Mouse (Mus musculus) C2C12 (cell line): ENCODE results near the gene Tmcc2.

Experiments
- CTCF ChIP-seq: IDR thresholded peaks from one replicate; pipeline ENCODE4 v1.5.1; 2011; ENCODE audit not compliant: control insufficient read depth, insufficient read depth, insufficient read length
- USF1 ChIP-seq: IDR thresholded peaks from one replicate; pipeline ENCODE4 v1.6.1; 2011; ENCODE audit warnings: low read depth, mild to moderate bottlenecking, control low read depth, moderate library complexity

GRCm38 (mm10) chr1:132374873-132375244, 16.2 kb downstream of the Tmcc2 start:
- TF ChIP-seq CTCF, result no peak
- TF ChIP-seq USF1, result no peak
